Mouse (Mus musculus) heart, postnatal 25 days (tissue): ENCODE data around the gene Ints11. TPM values are rescaled to one million over a fixed set of nuclear protein-coding genes. Genes with fewer than 3 reads are reported as not detected.

Experiments
- DNase-seq: peaks from one replicate; pipeline ENCODE4 v3.0.0; 2022; ENCODE audit warnings: low spot score
- intact Hi-C: fragments of 180-260 bp; cut with DNase I; formaldehyde crosslinking; loops from one replicate; pipeline ENCODE4 v1.15.1; 2025
- microRNA-seq: library from miRNA; unstranded; fragments of <30 nt; microRNA quantifications from one replicate; pipeline ENCODE4 v1.2.0, GENCODE M21; 2022
- total RNA-seq, 2 experiments: library from RNA; stranded (reverse); gene quantifications; 2 replicates each; pipeline ENCODE4 v1.2.3; 2021

Ints11 gene
- total RNA-seq, 2 experiments from 2014 or later = 15.9 to 17.5 TPM

- DNase-seq = no peak
- intact Hi-C loops = no loop called here
Observed at GRCm38 (mm10) chr4:155908281-155908680, 38.9 kb downstream of the Ints11 start.

GRCm38 (mm10) chr4:155908751-155909150 lies 39.4 kb downstream of the Ints11 start:
- DNase-seq = no peak
- intact Hi-C loops = no loop called here

DNA sequence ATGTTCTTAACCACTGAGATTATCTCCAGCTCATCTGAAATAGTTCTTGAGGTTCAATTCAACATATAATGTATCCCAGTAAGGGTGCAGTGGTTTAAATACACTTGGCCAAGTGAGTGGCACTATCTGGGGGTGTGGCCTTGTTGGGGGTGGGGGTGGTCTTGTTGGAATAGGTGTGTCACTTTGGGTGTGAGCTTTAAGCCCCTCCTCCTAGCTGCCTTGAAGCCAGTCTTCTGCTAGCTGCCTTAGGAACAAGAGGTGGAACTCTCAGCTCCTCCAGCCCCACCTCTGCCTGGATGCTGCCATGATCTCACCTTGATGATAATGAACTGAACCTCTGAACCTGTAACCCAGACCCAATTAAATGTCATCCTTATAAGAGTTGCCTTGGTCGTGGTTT lies 62.7 kb downstream of the Ints11 start:
- intact Hi-C loops = no loop called here
- DNase-seq = no peak

Small RNAs within 50 kb of the gene (microRNA-seq; reads per million reads assigned to microRNA genes)
- not detected for gene Gm22991

Other genes starting within 250 kb of the Ints11 start
- 10 to 100 TPM; 29.2 to 30.3 TPM for gene Cdk11b, start 244.7 kb upstream of the Ints11 start, total RNA-seq
- not detected for gene Gm10563, start 224.1 kb upstream of the Ints11 start, total RNA-seq
- 1 to 10 TPM; 8.5 to 8.6 TPM for gene Mmp23, start 216.2 kb upstream of the Ints11 start, total RNA-seq
- gene Mib2, start 200.3 kb upstream of the Ints11 start, total RNA-seq = 10 to 100 TPM; 23.0 to 28.0 TPM
- 1 to 10 TPM; 1.2 TPM for gene Fndc10, start 175.2 kb upstream of the Ints11 start, total RNA-seq
- 10 to 100 TPM; 41.8 to 44.6 TPM for gene Ssu72, start 164.7 kb upstream of the Ints11 start, total RNA-seq
- gene Tmem240, start 134.7 kb upstream of the Ints11 start, total RNA-seq = under 1 TPM; 0.60 to 0.87 TPM
- gene Atad3a, start 108.5 kb upstream of the Ints11 start, total RNA-seq = 10 to 100 TPM; 49.6 to 50.3 TPM
- 1 to 10 TPM; 7.9 to 9.4 TPM for gene Vwa1, start 94.8 kb upstream of the Ints11 start, total RNA-seq
- gene Tmem88b, start 83.7 kb upstream of the Ints11 start, total RNA-seq = under 1 TPM; 0.75 to 0.84 TPM
- gene Ankrd65, start 79.1 kb upstream of the Ints11 start, total RNA-seq = not detected
- gene Mrpl20, start 66.7 kb upstream of the Ints11 start, total RNA-seq = 10 to 100 TPM; 75.0 to 78.0 TPM
- 10 to 100 TPM; 35.6 to 37.8 TPM for gene Ccnl2, start 57.1 kb upstream of the Ints11 start, total RNA-seq
- gene Aurkaip1, start 38.3 kb upstream of the Ints11 start, total RNA-seq = 100 to 1,000 TPM; 108 to 109 TPM
- gene Mxra8, start 29.9 kb upstream of the Ints11 start, total RNA-seq = 10 to 100 TPM; 30.5 to 33.0 TPM
- gene Dvl1, start 22.1 kb upstream of the Ints11 start, total RNA-seq = 10 to 100 TPM; 43.3 to 44.3 TPM
- gene Tas1r3, start 6.2 kb upstream of the Ints11 start, total RNA-seq = under 1 TPM; 0.14 to 0.26 TPM
- gene Cptp, start 106 bp upstream of the Ints11 start, total RNA-seq = 10 to 100 TPM in 1 of 2 experiments, 1 to 10 TPM in 1; 8.1 to 10.5 TPM
- 10 to 100 TPM; 12.8 to 13.8 TPM for gene Pusl1, start 22.2 kb downstream of the Ints11 start, total RNA-seq
- 10 to 100 TPM; 11.7 to 18.0 TPM for gene Acap3, start 22.3 kb downstream of the Ints11 start, total RNA-seq
- gene Ube2j2, start 74.3 kb downstream of the Ints11 start, total RNA-seq = 10 to 100 TPM; 50.7 to 60.2 TPM
- gene C1qtnf12, start 92.8 kb downstream of the Ints11 start, total RNA-seq = 10 to 100 TPM; 13.3 to 14.6 TPM
- gene B3galt6, start 123.1 kb downstream of the Ints11 start, total RNA-seq = 1 to 10 TPM; 2.4 to 2.7 TPM
- gene Sdf4, start 123.3 kb downstream of the Ints11 start, total RNA-seq = 10 to 100 TPM; 77.3 to 81.8 TPM
- under 1 TPM in 1 of 2 experiments, not detected in 1; 0.23 TPM for gene Tnfrsf4, start 144.3 kb downstream of the Ints11 start, total RNA-seq
- under 1 TPM in 1 of 2 experiments, not detected in 1; 0.34 TPM for gene Tnfrsf18, start 156.6 kb downstream of the Ints11 start, total RNA-seq
- not detected for gene Ttll10, start 189.9 kb downstream of the Ints11 start, total RNA-seq
- gene 9430015G10Rik, start 240.4 kb downstream of the Ints11 start, total RNA-seq = 1 to 10 TPM; 3.3 to 3.6 TPM